Mouse (Mus musculus) neural tube, embryonic 11.5 days (tissue): Measurements from ENCODE around the gene Apoe. TPM values are rescaled to one million over a fixed set of nuclear protein-coding genes. Genes with fewer than 3 reads are reported as not detected.
A peak's percentile ranks its signal among the peaks of the same experiment; 100 is the strongest.

ENCODE experiments used
- ATAC-seq: fragments of 200-750 bp; cut with Nextera tagmentation; 2 replicates; pipeline ENCODE4 v1.8.0; 2017; ENCODE audit warnings: moderate number of reproducible peaks, mild to moderate bottlenecking, moderate TSS enrichment, moderate library complexity; ENCODE audit not compliant: insufficient read depth, low FRiP score, low TSS enrichment
- DNase-seq: peaks from one replicate; pipeline ENCODE4 v3.0.0-alpha.2; 2015; ENCODE audit warnings: low spot score
- H3K27ac ChIP-seq: fragments of 300-500 bp; sonication (generic); 2 replicates; pipeline ENCODE4 v1.5.1; 2014; ENCODE audit warnings: low read depth, mild to moderate bottlenecking, low read length
- H3K27me3 ChIP-seq: fragments of 300-500 bp; sonication (generic); 2 replicates; pipeline ENCODE4 v1.6.1; 2014; ENCODE audit warnings: mild to moderate bottlenecking, low read length, mixed read lengths; ENCODE audit not compliant: control insufficient read depth, insufficient read depth
- H3K36me3 ChIP-seq: fragments of 300-500 bp; sonication (generic); 2 replicates; pipeline ENCODE4 v1.6.1; 2014; ENCODE audit warnings: mild to moderate bottlenecking, low read length, moderate library complexity, mixed read lengths; ENCODE audit not compliant: control insufficient read depth, insufficient read depth
- H3K4me1 ChIP-seq: fragments of 300-500 bp; sonication (generic); 2 replicates; pipeline ENCODE4 v1.6.1; 2014; ENCODE audit warnings: low read length, mixed read lengths; ENCODE audit not compliant: control insufficient read depth, insufficient read depth
- H3K4me2 ChIP-seq: fragments of 300-500 bp; sonication (generic); 2 replicates; pipeline ENCODE4 v1.6.1; 2014; ENCODE audit warnings: low read depth, mild to moderate bottlenecking, moderate library complexity
- H3K4me3 ChIP-seq: fragments of 300-500 bp; sonication (generic); 2 replicates; pipeline ENCODE4 v1.5.1; 2014; ENCODE audit warnings: low read depth, low read length
- H3K9ac ChIP-seq: fragments of 300-500 bp; sonication (generic); 2 replicates; pipeline ENCODE4 v1.6.1; 2014; ENCODE audit warnings: mild to moderate bottlenecking, low read length
- H3K9me3 ChIP-seq: fragments of 300-500 bp; sonication (generic); 2 replicates; pipeline ENCODE4 v1.6.1; 2016; ENCODE audit warnings: low read length; ENCODE audit not compliant: control insufficient read depth
- WGBS: fragments of 180-500 bp; shearing (Covaris S2); extraction: QIAGEN DNeasy Blood & Tissue Kit; methylation state at CpG from one replicate; pipeline ENCODE4 v1.1.7; 2014; 5-methylcytosine and 5-hydroxymethylcytosine counted together
- polyA plus RNA-seq: library from polyadenylated mRNA; unstranded; fragments of >200 nt; fragmentation: Nextera tagmentation; extraction: Ambion mirVana; gene quantifications from 2 replicates; pipeline ENCODE4 v1.2.1, GENCODE M21; 2014

Apoe gene
- polyA plus RNA-seq, 1 experiment from 2014 or later, result 125 TPM

DNA sequence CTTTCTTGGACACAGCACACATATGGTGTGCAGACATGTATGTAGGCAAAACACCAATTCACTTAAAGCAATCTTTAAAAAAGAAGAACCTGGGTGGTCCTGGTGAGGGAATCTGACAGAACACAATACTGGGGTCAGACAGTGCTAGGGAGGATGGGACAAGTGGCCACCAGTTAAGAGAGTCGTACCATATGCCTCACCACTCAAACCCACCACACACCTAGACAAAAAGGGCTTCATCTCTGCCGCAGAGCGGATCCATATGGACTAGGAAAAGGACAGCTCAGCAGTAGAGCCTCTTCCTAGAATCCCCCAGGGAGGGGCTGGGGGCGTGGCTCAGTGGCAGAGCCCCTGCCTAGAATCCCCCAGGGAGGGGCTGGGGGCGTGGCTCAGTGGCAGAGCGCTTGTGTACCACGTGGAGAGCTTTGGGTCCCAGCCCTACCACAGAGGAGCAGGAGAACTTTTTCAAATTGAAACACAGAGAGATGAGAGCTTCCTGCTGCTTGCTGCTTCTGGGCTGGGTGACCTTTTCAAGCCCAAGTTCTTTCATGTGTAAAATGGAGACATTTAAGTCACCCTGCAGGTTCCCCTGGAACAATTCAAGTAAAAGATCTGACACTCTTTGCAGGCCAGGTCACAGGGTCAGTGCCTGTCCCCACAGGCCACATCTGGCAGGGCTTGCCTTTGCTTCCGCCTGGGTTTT lies 42.5 kb upstream of the Apoe start:
- H3K9me3 ChIP-seq, result no peaks in the 10 kb centered on the region
- DNase-seq (no peak), ATAC-seq (no peak)
- H3K4me2 ChIP-seq, result no peak overlapping the region
- H3K27ac ChIP-seq, result 0 out of 2 replicates have a peak overlapping the region, but pooled peaks have one; percentile 27
- peaks cover 13% of the 10 kb centered on the region; the same call in 1 of the 2 replicates for H3K4me1 ChIP-seq
- WGBS, result 2% methylated on average over 8 of the region's 8 CpGs
- H3K9ac ChIP-seq, result no peak overlapping the region
- peaks cover 7% of the 10 kb centered on the region; the same call in 1 of the 2 replicates for H3K36me3 ChIP-seq
- no peaks in the 10 kb centered on the region for H3K27me3 ChIP-seq
- no peak overlapping the region for H3K4me3 ChIP-seq

DNA sequence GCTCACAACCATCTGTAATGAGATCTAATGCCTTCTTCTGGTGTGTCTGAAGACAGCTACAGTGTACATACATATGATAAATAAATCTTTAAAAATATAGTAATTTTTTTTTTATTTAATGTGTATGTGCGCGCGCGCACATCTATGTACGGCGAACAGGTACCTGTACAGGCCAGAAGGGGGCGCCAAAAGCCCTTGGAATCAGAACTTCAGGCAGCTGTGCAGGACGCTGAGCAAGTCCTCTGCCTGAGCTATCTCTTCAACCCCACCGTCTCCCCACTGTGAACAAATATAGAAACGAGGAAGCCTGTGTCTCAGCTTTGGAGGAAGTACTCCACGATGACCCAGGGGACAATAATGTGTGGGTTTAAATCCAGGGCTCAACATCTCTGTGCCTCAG lies 41.3 kb upstream of the Apoe start:
- H3K9ac ChIP-seq, result no peak overlapping the region

GRCm38 (mm10) chr7:19738771-19739170 lies 39.8 kb upstream of the Apoe start:
- DNase-seq (no peak), ATAC-seq (no peak)
- no peaks in the 10 kb centered on the region for H3K9me3 ChIP-seq
- H3K36me3 ChIP-seq, result peaks cover 12% of the 10 kb centered on the region
- no peak overlapping the region for H3K4me2 ChIP-seq
- no peak overlapping the region for H3K9ac ChIP-seq
- H3K27me3 ChIP-seq, result no peaks in the 10 kb centered on the region
- 93% methylated on average over 3 of the region's 3 CpGs for WGBS
- H3K4me1 ChIP-seq, result peaks cover 8% of the 10 kb centered on the region; the same call in 1 of the 2 replicates
- no peak overlapping the region for H3K4me3 ChIP-seq
- H3K27ac ChIP-seq, result no peak overlapping the region

More for the DNA sequence above, 41.3 kb upstream of the Apoe start:
- WGBS, result 89% methylated on average over 11 of the region's 11 CpGs
- H3K4me1 ChIP-seq, result peaks cover 13% of the 10 kb centered on the region; the same call in 1 of the 2 replicates
- no peak for DNase-seq
- H3K27me3 ChIP-seq, result no peaks in the 10 kb centered on the region
- H3K4me2 ChIP-seq, result no peak overlapping the region
- no peaks in the 10 kb centered on the region for H3K9me3 ChIP-seq
- H3K36me3 ChIP-seq, result peaks cover 10% of the 10 kb centered on the region
- ATAC-seq, result no peak
- H3K27ac ChIP-seq, result no peak overlapping the region
- no peak overlapping the region for H3K4me3 ChIP-seq

DNA sequence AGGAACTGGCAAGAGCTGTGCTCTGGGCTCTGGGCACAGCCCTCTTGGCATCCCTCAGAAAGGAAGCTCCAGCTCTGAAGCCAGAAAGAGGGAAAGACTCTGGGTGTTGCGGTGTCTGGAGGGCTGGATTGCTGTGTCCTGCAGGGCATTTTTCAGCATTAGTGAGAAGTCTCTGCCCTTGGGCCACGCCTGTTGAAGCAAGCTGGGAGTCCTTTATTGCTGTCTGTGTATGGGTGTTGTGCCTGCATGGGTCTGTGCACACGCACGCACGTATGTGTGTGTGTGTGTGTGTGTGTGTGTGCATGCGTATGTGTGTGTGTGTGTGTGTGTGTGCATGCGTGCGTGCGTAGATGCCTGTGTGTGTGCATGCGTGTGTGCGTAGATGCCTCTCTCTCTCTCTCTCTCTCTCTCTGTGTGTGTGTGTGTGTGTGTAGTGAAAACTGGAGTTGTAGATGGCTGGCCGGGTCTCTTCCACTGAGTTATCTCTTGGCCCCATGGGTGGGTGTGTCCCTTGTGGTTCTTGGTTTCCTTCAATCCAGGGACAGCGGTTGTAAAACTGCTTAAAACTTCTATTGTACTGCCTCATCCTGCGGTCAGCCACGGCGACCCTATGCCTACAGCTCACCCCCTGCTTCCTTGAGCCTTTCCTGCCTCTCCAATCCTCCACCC lies 37.5 kb upstream of the Apoe start:
- 88% methylated on average over 16 of the region's 16 CpGs for WGBS
- ATAC-seq (no peak), DNase-seq (no peak)
- H3K27me3 ChIP-seq, result no peaks in the 10 kb centered on the region
- H3K36me3 ChIP-seq, result peaks cover 15% of the 10 kb centered on the region
- no peak overlapping the region for H3K4me2 ChIP-seq
- H3K9ac ChIP-seq, result no peak overlapping the region
- no peaks in the 10 kb centered on the region for H3K9me3 ChIP-seq
- peaks cover 3% of the 10 kb centered on the region; the same call in 1 of the 2 replicates for H3K4me1 ChIP-seq
- no peak overlapping the region for H3K27ac ChIP-seq
- H3K4me3 ChIP-seq, result no peak overlapping the region

GRCm38 (mm10) chr7:19734178-19734666 lies 35.2 kb upstream of the Apoe start:
- no peaks in the 10 kb centered on the region for H3K4me1 ChIP-seq
- 90% methylated on average over 10 of the region's 10 CpGs for WGBS
- H3K4me2 ChIP-seq, result no peak overlapping the region
- no peaks in the 10 kb centered on the region for H3K27me3 ChIP-seq
- no peak overlapping the region for H3K4me3 ChIP-seq
- H3K9me3 ChIP-seq, result no peaks in the 10 kb centered on the region
- no peak overlapping the region for H3K9ac ChIP-seq
- ATAC-seq (no peak), DNase-seq (no peak)
- peaks cover 24% of the 10 kb centered on the region for H3K36me3 ChIP-seq
- no peak overlapping the region for H3K27ac ChIP-seq

- Histone ChIP-seq H3K9ac (no peak overlapping the region), H3K36me3 (peaks cover 31% of the 10 kb centered on the region), H3K4me2 (no peak overlapping the region), H3K9me3 (no peaks in the 10 kb centered on the region), H3K27ac (no peak overlapping the region), H3K4me3 (no peak overlapping the region), H3K27me3 (no peaks in the 10 kb centered on the region), H3K4me1 (no peaks in the 10 kb centered on the region)
- WGBS, result 92% methylated on average over 4 of the region's 4 CpGs
- no peak for DNase-seq
- ATAC-seq, result no peak
These were observed 27.6 kb upstream of the Apoe start for GRCm38 (mm10) chr7:19726541-19726940.

GRCm38 (mm10) chr7:19724167-19724566 lies 25.2 kb upstream of the Apoe start:
- H3K9ac ChIP-seq, result no peak overlapping the region
- 95% methylated on average over 12 of the region's 12 CpGs for WGBS
- H3K4me2 ChIP-seq, result no peak overlapping the region
- no peak overlapping the region for H3K27ac ChIP-seq
- no peak for DNase-seq
- H3K4me3 ChIP-seq, result no peak overlapping the region
- H3K36me3 ChIP-seq, result peaks cover 20% of the 10 kb centered on the region
- no peaks in the 10 kb centered on the region for H3K4me1 ChIP-seq
- H3K9me3 ChIP-seq, result no peaks in the 10 kb centered on the region
- no peaks in the 10 kb centered on the region for H3K27me3 ChIP-seq
- ATAC-seq, result no peak

DNA sequence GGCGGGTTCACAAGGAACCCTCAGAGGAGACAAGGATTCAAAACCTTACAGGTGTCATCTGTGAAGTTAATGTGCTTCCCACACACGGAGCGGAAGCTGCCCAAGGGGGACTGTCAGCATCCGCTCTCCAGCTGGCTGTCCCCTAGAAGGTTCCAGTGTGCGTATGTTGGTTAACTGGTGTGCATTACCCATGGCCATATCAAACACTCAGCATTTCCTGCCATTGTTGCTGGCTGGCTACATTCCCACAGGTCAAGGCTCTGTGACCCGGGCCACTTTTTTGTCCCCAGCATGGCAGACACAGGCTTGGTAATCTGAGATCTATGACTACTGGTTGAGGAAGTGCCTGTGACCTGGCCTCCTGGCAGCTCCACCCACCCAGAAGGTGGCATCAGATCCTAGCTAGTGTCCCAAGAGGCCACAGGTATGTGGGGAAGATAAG lies 23.8 kb upstream of the Apoe start:
- peaks cover 14% of the 10 kb centered on the region for H3K36me3 ChIP-seq
- WGBS, result 92% methylated on average over 6 of the region's 6 CpGs
- no peak for DNase-seq
- no peaks in the 10 kb centered on the region for H3K4me1 ChIP-seq
- no peak overlapping the region for H3K4me2 ChIP-seq
- no peak overlapping the region for H3K9ac ChIP-seq
- no peaks in the 10 kb centered on the region for H3K27me3 ChIP-seq
- no peak overlapping the region for H3K4me3 ChIP-seq
- ATAC-seq, result no peak
- H3K27ac ChIP-seq, result no peak overlapping the region
- H3K9me3 ChIP-seq, result no peaks in the 10 kb centered on the region
